Mouse (Mus musculus) ES-E14 (cell line): Measurements from ENCODE around the gene Ralgps1. TPM values are rescaled to one million over a fixed set of nuclear protein-coding genes. Genes with fewer than 3 reads are reported as not detected.

Experiments used
- DNase-seq: peaks from one replicate; pipeline ENCODE4 v3.0.0-alpha.2; 2013; ENCODE audit warnings: low read depth, low spot score
- H3K27ac ChIP-seq: 2 replicates; pipeline ENCODE4 v1.5.1; 2012; ENCODE audit warnings: low read depth, mild to moderate bottlenecking, low read length, moderate library complexity, mixed read lengths; ENCODE audit not compliant: poor library complexity, insufficient read depth, severe bottlenecking
- H3K36me3 ChIP-seq: 2 replicates; pipeline ENCODE4 v1.6.1; 2012; ENCODE audit warnings: mild to moderate bottlenecking, low read length, moderate library complexity, mixed read lengths; ENCODE audit not compliant: control insufficient read depth, poor library complexity, insufficient read depth, severe bottlenecking
- H3K4me1 ChIP-seq, 2 experiments: fragments of 150-350 bp in 1 of 2; sonication (generic) in 1 of 2; 2 replicates each; pipeline ENCODE4 v1.6.1; 2012; ENCODE audit warnings: low read length in 2 of 2, mild to moderate bottlenecking in 1 of 2, mixed read lengths in 1 of 2; ENCODE audit not compliant: control insufficient read depth in 2 of 2, insufficient read depth in 2 of 2, poor library complexity in 1 of 2
- H3K4me3 ChIP-seq, 2 experiments: fragments of 150-350 bp in 1 of 2; sonication (generic) in 1 of 2; 2 replicates each; pipeline ENCODE4 v1.5.1; 2012; ENCODE audit warnings: low read length in 2 of 2, low read depth in 1 of 2, mild to moderate bottlenecking in 1 of 2, mixed read lengths in 1 of 2; ENCODE audit not compliant: insufficient read depth in 1 of 2, poor library complexity in 1 of 2, severe bottlenecking in 1 of 2
- H3K9ac ChIP-seq: 2 replicates; pipeline ENCODE4 v1.6.1; 2012; ENCODE audit warnings: low read depth, mild to moderate bottlenecking, low read length, mixed read lengths; ENCODE audit not compliant: poor library complexity, insufficient read depth, severe bottlenecking
- H3K9me3 ChIP-seq: fragments of 150-350 bp; sonication (generic); 2 replicates; pipeline ENCODE4 v1.6.1; 2012; ENCODE audit warnings: low read depth, mild to moderate bottlenecking, low read length; ENCODE audit not compliant: control insufficient read depth, insufficient read depth
- CHD2 ChIP-seq: IDR thresholded peaks from 2 replicates; pipeline ENCODE4 v1.6.1; 2014; ENCODE audit warnings: mild to moderate bottlenecking, low read depth, low read length, inconsistent platforms
- HCFC1 ChIP-seq: IDR thresholded peaks from 2 replicates; pipeline ENCODE4 v1.6.1; 2012; ENCODE audit warnings: low read length, inconsistent platforms, borderline replicate concordance; ENCODE audit not compliant: insufficient read depth
- MAFK ChIP-seq: IDR thresholded peaks from 2 replicates; pipeline ENCODE4 v1.6.1; 2014; ENCODE audit warnings: mild to moderate bottlenecking, low read depth, low read length, inconsistent platforms; ENCODE audit not compliant: insufficient read depth
- ZC3H11A ChIP-seq: IDR thresholded peaks from 2 replicates; pipeline ENCODE4 v1.6.1; 2012; ENCODE audit warnings: low read depth, mild to moderate bottlenecking, inconsistent platforms, low read length, borderline replicate concordance
- ZNF384 ChIP-seq: IDR thresholded peaks from 2 replicates; pipeline ENCODE4 v1.6.1; 2012; ENCODE audit warnings: low read depth, low read length, inconsistent platforms
- in situ Hi-C, 2 experiments: fragments of 600-800 bp; cut with MboI; formaldehyde crosslinking; loops; one replicate each; pipeline ENCODE4 v1.15.1; 2025; ENCODE audit warnings: low sequenced_read_pairs in 2 of 2, inconsistent platforms in 1 of 2; ENCODE audit not compliant: unreplicated experiment in 2 of 2
- total RNA-seq: library from RNA; depleted of rRNA; stranded (reverse); fragments of 300-350 nt; gene quantifications from 2 replicates; pipeline ENCODE4 v1.2.3, GENCODE M21; 2012

Gene Ralgps1
- total RNA-seq, 1 experiment: 5.4 TPM

DNA sequence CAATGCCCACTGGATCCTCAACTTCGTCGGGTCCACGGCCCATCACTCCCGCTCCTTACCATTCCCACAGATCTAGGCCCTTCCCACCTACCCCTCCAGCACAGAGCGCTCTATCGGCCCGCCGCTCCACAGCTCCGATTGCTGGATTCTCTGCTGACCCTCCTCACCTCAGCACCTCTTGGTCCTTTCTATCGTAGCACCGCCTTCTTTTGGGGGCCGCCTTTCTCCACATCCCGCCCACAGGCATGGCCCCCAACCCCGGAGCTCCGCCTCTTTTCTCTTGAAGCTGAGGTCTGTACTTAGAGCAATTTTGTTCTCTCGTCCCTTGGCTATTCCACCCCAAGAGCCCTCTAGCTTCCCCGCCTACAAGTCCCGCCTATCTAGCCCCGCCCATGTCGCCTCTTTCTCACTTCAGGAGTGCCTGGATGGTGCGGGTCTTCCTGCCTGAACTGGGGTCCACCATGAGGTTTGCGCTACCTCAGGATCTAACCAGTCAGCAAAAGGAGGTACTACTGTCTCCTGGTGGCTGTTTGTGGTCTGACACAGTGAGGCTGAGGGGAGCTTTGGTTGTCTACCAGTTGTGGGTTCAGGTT is 239.7 kb downstream of the Ralgps1 start, which contains the start of gene Garnl3:
Gene Garnl3, minus strand, starts transcription at position 155 of the 593 bp plus-strand sequence.
- in situ Hi-C loops: no loop called here
- H3K4me1 ChIP-seq: peaks cover 0 to 6% of the 10 kb centered on the region in 2 experiments; a peak in 2 of 4 replicates

DNA sequence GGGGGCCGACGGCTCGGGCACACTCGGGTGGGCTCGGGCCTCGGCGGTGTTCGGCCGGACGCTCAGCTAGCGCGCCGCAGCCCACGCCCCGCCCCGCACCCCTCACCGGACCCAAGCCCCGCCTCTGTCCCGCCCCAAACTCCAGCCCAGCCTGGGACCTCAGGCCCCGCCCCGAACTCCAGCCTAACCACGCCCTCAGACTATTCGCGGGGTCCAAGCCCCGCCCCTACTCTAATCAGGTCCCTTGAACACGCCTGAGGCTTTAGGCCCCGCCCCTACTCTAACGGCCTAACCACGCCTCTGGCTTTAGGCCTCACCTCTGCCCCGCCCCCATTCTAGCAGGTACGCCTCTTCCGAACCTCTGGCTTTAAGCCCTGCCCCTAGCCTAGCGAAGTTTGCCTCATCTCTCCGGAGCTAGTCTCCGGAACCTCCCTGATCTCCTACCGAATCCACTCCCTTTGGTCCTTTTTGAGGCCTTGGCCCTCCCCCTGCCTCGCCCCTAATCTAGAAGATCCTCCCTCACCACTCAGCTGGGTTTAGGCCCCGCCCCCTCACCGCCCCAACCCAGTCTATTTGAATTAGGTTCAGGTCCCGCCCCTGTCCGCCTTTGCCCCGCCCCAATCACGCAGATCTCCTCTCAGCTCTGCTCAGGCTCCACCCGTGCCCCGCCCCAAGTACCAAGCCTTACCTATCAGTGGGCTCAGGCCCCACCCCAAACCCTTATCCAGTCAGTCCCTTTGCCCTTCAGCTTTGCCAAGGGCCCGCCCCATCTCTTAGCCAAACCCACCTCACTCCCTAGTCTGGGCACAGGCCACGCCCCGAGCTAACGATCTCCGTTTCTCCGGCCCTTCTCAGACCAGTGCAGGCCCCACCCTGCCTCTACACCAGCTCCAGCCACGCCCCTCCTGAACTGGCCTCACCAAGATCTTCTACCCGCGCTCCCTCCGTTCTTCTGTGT is 240.5 kb downstream of the Ralgps1 start:
- H3K9me3 ChIP-seq: no peaks in the 10 kb centered on the region

More for the DNA sequence above, 239.7 kb downstream of the Ralgps1 start, which contains the start of gene Garnl3:
- TF ChIP-seq ZC3H11A: peak; percentile 38; the same call in 1 of the 2 replicates
- no peak for TF ChIP-seq ZNF384
- TF ChIP-seq MAFK: peak; percentile 74; the same call in 1 of the 2 replicates
- DNase-seq: peak; percentile 77
- Histone ChIP-seq H3K36me3 (no peaks in the 10 kb centered on the region; the same call in 1 of the 2 replicates), H3K9ac (peak within 1 kb of the TSS; percentile 66), H3K27ac (peak within 1 kb of the TSS; percentile 47; the same call in 1 of the 2 replicates), H3K4me3 (peak within 1 kb of the TSS; percentile 90 to 100), H3K9me3 (no peaks in the 10 kb centered on the region)

DNA sequence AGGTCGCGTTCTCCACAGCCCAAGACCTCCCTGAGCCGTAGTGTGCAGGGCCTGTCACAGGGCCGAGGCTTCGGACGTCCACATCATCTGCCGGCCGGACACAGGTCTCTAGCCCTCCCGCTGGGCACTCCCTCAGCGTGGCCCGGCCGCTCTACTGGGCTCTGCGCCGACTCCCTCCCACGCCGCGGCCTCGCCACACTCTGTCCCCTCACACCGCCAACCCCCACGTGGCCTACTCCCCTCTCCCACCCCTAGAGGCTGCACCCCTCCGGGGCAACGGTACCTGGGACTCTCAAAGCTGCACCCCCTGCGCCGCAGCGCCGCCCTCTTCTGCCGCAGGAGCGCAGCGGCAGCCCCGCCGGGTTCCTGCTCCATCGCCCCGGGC is 241.2 kb downstream of the Ralgps1 start:
- no peak for TF ChIP-seq CHD2
- no peak for TF ChIP-seq MAFK
- no peak for TF ChIP-seq ZNF384
- TF ChIP-seq ZC3H11A: no peak
- TF ChIP-seq HCFC1: no peak
- peak overlapping the region; percentile 82 for H3K9ac ChIP-seq
- H3K4me1 ChIP-seq: peaks cover 0 to 6% of the 10 kb centered on the region in 2 experiments; a peak in 2 of 4 replicates
- no peaks in the 10 kb centered on the region for H3K9me3 ChIP-seq
- H3K4me3 ChIP-seq: peak overlapping the region; percentile 90 to 100
- no peaks in the 10 kb centered on the region; the same call in 1 of the 2 replicates for H3K36me3 ChIP-seq
- no peak overlapping the region for H3K27ac ChIP-seq
- DNase-seq: no peak
- in situ Hi-C loops: no loop called here

More for the DNA sequence above, 240.5 kb downstream of the Ralgps1 start:
- no peaks in the 10 kb centered on the region; the same call in 1 of the 2 replicates for H3K36me3 ChIP-seq
- H3K27ac ChIP-seq: peak overlapping the region; percentile 47; the same call in 1 of the 2 replicates
- H3K9ac ChIP-seq: peak overlapping the region; percentile 82
- in situ Hi-C loops: no loop called here
- peak overlapping the region; percentile 90 to 100 for H3K4me3 ChIP-seq
- TF ChIP-seq ZC3H11A (no peak), HCFC1 (no peak), CHD2 (no peak), ZNF384 (no peak), MAFK (no peak)
- H3K4me1 ChIP-seq: peaks cover 0 to 6% of the 10 kb centered on the region in 2 experiments; a peak in 2 of 4 replicates
- peak; percentile 99 for DNase-seq

DNA sequence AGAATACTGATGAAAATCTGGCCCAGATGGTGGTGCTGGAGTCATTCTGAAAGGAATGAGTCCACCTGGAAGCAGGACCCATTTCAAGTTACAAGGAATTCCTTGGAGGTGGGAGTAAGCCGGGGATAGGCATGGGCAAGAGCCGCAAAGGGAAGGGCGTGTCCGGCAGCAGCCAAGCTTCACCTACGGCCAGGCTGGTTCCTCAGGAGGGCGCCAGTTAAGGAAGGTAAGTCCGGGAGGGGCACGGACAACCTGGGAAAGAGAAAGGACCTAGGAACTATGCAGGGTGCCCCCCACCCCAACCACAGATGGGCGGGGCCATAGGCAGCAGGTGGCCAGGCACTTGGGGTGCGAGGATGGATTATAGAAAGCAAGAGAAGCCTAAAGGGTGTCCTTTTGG is 241.6 kb downstream of the Ralgps1 start:
- peaks cover 0 to 6% of the 10 kb centered on the region in 2 experiments; a peak in 2 of 4 replicates for H3K4me1 ChIP-seq
- DNase-seq: no peak
- TF ChIP-seq CHD2 (no peak), HCFC1 (no peak), ZC3H11A (no peak), ZNF384 (no peak), MAFK (no peak)
- in situ Hi-C loops: no loop called here
- no peaks in the 10 kb centered on the region for H3K9me3 ChIP-seq
- H3K4me3 ChIP-seq: peak overlapping the region; percentile 90 to 100
- no peaks in the 10 kb centered on the region; the same call in 1 of the 2 replicates for H3K36me3 ChIP-seq
- no peak overlapping the region for H3K27ac ChIP-seq
- peak overlapping the region; percentile 82 for H3K9ac ChIP-seq
